Mouse (Mus musculus) embryonic fibroblast, embryonic 13.5 days (primary cell): ENCODE data around the gene Sit1. TPM values are rescaled to one million over a fixed set of nuclear protein-coding genes. Genes with fewer than 3 reads are reported as not detected.

Source experiments
- H3K27ac ChIP-seq: 2 replicates; pipeline ENCODE4 v1.5.1; 2012; ENCODE audit warnings: low read length, control low read depth, inconsistent platforms; ENCODE audit not compliant: insufficient read depth
- H3K4me1 ChIP-seq: 2 replicates; pipeline ENCODE4 v1.6.1; 2011; ENCODE audit warnings: low read length; ENCODE audit not compliant: control insufficient read depth, insufficient read depth
- H3K4me3 ChIP-seq: 2 replicates; pipeline ENCODE4 v1.5.1; 2011; ENCODE audit warnings: mild to moderate bottlenecking, control low read depth, low read length; ENCODE audit not compliant: insufficient read depth
- CTCF ChIP-seq: IDR thresholded peaks from 2 replicates; pipeline ENCODE4 v1.5.1; 2011; ENCODE audit warnings: mild to moderate bottlenecking, control low read depth, low read length, moderate library complexity, borderline replicate concordance; ENCODE audit not compliant: insufficient read depth
- POLR2A ChIP-seq: IDR thresholded peaks from 2 replicates; pipeline ENCODE4 v1.6.1; 2011; ENCODE audit warnings: low read depth, mild to moderate bottlenecking, control low read depth, low read length, moderate library complexity
- polyA plus RNA-seq: library from polyadenylated mRNA; stranded (reverse); fragments of >200 nt; gene quantifications from 2 replicates; pipeline ENCODE4 v1.2.4, GENCODE M21; 2011; ENCODE audit warnings: low read depth; ENCODE audit not compliant: missing spikeins, insufficient read length

The Sit1 gene
- polyA plus RNA-seq, 1 experiment = not detected

DNA sequence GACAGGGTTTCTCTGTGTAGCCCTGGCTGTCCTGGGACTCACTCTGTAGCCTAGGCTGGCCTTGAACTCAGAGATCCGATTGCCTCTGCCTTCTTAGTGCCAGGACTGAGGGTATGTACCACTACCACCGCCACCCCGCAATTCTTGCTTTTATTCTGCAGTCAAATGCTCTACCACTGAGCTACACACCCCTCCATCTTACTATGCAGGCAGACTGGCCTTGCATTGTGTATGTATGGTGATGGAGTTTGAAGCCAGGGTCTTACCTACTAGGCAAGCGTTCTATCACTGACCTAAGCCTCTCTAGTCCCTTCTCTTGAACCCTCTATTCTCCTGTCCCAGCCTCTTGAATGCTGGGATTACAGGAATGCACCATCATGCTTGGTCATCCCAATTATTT, 29.8 kb upstream of the Sit1 start:
- Histone ChIP-seq H3K4me3 (no peak overlapping the region), H3K4me1 (no peaks in the 10 kb centered on the region), H3K27ac (no peak overlapping the region)
- peak; percentile 39 for TF ChIP-seq POLR2A
- no peak for TF ChIP-seq CTCF

- Histone ChIP-seq H3K4me1 (no peaks in the 10 kb centered on the region; the same call in 1 of the 2 replicates), H3K27ac (no peak overlapping the region), H3K4me3 (no peak overlapping the region)
- TF ChIP-seq POLR2A = no peak; the same call in 1 of the 2 replicates
- TF ChIP-seq CTCF = no peak
These were observed 29.1 kb upstream of the Sit1 start for GRCm38 (mm10) chr4:43512653-43513052.

- peak; percentile 50 for TF ChIP-seq POLR2A
- no peak for TF ChIP-seq CTCF
- Histone ChIP-seq H3K27ac (no peak overlapping the region), H3K4me3 (no peak overlapping the region), H3K4me1 (no peaks in the 10 kb centered on the region; the same call in 1 of the 2 replicates)
These were observed 28.3 kb upstream of the Sit1 start for GRCm38 (mm10) chr4:43511675-43512454.

DNA sequence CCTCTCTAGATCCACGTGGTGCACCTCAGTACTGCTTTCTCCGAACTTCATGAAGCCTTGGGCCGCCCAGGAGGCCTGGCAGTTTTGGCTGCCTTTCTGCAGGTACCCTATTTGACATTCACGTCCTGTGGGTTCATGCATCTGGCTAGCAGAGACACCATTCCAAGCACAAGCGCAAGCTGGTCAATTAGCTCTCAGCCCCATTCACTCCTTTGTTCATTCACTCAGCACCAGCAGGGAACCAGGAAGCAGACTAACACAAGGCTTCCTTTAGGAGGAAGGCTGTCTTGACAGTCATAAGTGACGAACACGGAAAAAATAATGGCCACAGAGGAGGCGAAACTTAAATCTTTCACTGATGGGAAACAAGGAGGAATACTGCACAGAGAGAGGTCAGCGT, 25.6 kb upstream of the Sit1 start:
- H3K27ac ChIP-seq = no peak overlapping the region
- no peak overlapping the region for H3K4me3 ChIP-seq
- no peaks in the 10 kb centered on the region; the same call in 1 of the 2 replicates for H3K4me1 ChIP-seq
- TF ChIP-seq POLR2A = no peak
- TF ChIP-seq CTCF = no peak

DNA sequence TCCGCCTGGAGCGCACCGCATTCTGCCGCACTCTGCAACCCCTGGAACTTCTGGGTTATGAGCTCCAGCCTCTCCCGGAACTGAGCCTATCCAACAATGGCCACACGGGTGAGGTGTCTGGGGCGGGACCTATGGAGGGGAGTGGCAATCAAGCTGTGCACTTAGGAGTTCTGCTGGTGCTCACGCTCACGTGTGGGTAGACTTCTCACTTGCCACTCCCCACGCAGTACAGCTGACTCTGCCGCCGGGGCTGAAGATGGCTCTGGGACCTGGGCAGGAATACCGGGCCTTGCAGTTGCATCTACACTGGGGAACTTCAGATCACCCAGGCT, 25.1 kb upstream of the Sit1 start:
- no peak overlapping the region for H3K27ac ChIP-seq
- peak overlapping the region; percentile 35 for H3K4me3 ChIP-seq
- no peaks in the 10 kb centered on the region; the same call in 1 of the 2 replicates for H3K4me1 ChIP-seq
- TF ChIP-seq CTCF (no peak), POLR2A (peak; percentile 87)

DNA sequence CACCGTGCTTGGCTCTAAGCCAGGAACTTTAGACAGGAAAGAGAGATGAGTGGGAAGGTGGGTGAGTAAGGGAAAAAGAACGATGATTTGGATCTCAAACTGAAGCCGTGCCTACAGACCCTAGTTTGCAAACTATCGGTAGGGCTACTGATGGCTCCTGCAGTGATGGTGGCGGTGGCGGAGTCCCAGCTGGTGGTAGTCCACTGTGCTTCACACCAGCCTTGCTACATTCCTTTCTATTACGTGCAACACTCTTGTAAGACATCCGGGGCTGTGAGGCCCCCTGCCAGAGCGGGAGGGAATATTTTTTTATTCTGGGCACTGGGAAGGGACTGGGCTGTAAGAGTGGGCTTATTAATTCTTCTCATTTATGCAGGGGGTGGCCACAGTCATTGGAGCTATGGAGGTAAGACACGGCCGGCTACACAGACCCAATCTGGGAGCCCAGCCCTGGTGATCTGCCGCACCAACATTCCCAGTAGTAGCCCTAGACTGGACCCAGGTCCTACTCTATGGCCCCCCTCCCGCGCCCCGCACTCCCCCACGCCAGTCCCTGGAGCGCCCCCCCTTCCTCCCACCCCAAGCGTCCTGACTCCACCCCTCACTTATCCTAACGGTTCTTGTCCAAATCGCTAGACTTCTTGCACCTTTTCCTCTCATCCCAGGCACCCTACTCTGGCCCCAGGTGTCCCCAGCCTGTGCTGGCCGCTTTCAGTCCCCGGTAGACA, 24.6 kb upstream of the Sit1 start:
- Histone ChIP-seq H3K4me1 (no peaks in the 10 kb centered on the region; the same call in 1 of the 2 replicates), H3K27ac (no peak overlapping the region), H3K4me3 (peak overlapping the region; percentile 35)
- TF ChIP-seq POLR2A (0 out of 2 replicates have a peak, but pooled peaks have one; percentile 8), CTCF (no peak)

DNA sequence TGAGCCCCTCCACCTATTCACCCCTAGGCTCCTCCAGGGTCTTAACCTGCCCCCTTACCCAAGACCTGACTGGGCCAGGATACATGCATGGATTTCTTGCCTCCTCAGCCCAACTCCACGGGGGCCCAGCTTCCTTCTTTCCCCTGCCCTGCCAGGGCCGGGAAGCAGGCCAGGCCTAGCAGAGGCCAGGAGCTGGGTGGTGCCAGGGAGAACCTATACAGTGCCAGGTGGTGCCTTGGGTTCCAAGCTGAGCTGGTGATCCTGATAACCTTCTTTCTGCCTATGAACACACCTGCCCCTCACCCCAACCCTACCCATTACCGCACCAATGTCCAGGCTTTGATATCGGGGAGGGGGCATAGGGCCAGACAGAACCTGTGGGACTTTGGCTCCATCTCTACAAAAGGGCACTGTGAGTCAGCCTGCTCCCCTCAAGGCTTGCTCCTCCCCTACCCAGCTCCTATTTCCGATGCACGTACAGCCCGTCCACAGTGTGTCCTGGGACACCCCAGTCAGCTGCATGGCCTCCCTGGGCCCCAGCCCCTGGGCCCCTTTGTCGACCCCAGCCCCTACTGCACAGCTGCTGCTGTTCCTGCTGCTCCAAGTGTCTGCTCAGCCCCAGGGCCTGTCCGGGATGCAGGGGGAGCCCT, 23.1 kb upstream of the Sit1 start, which contains the start of gene Car9:
TSS of gene Car9 (plus strand) at position 431 of the 650 bp plus-strand sequence.
- Histone ChIP-seq H3K27ac (no peak within 1 kb of the TSS), H3K4me3 (no peak within 1 kb of the TSS), H3K4me1 (no peaks in the 10 kb centered on the region; the same call in 1 of the 2 replicates)
- TF ChIP-seq POLR2A = no peak
- no peak for TF ChIP-seq CTCF

DNA sequence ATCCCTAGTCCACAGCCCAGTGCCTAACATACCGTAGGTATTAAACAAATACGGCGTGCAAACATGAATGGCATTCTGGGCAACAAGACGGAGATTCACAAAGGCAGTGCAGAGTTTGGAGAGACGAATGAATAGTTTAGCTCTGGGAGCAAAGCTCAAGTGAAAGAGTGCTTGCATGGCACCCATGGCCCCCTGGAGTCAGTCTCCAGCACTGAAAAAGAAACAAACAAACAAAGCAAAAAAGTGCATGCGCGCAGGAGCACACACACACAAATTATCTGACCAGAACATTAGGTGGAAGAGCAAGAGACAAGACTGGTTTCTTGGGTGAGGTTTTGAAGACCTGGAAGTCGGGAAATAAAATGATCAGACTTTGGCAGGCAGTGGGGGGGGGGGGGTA, 22.5 kb upstream of the Sit1 start:
- Histone ChIP-seq H3K4me1 (no peaks in the 10 kb centered on the region; the same call in 1 of the 2 replicates), H3K27ac (no peak overlapping the region), H3K4me3 (no peak overlapping the region)
- no peak for TF ChIP-seq POLR2A
- TF ChIP-seq CTCF = no peak

DNA sequence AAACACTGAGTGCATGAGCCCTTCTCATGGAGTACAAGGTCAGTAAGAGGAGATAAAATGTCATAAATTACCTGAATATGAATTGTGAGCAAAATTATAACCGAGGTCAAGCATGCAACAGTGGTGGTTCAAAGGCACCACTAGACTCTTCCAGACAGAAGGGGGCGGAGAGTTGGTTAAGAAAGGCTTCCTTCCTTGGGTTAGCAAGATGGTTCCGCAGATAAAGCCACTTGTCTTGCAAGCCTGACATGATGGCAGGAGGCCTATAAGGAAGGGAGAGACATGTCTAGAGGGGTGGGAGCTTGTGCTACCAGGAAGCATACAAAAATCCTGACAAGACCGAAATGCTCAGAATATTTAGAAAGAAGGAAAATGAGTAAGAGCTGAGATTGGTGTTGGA, 20.7 kb upstream of the Sit1 start:
- H3K4me3 ChIP-seq = no peak overlapping the region
- no peak for TF ChIP-seq CTCF
- no peak for TF ChIP-seq POLR2A
- H3K27ac ChIP-seq = no peak overlapping the region
- H3K4me1 ChIP-seq = no peaks in the 10 kb centered on the region; the same call in 1 of the 2 replicates

DNA sequence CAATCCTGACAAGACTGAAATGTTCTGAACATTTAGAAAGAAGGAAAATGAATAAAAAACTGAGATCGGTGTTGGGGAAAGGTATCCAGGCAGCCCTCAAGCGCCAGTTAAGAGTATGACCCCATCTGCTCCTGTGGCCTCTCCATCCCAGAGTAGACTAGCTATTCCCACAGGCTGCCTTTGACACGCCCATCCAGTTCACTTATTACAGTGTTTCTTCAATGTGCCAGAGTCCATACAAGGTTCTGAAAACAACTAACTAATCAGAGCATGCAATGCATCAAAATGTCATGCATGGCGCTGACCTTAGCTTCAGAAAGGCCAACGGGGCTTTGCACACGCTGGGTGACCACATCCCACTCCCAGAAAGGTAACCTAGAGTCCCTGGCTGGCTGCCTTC, 20.0 kb upstream of the Sit1 start:
- no peak for TF ChIP-seq POLR2A
- Histone ChIP-seq H3K4me1 (no peaks in the 10 kb centered on the region; the same call in 1 of the 2 replicates), H3K27ac (no peak overlapping the region), H3K4me3 (no peak overlapping the region)
